Mouse (Mus musculus) heart, postnatal 0 days (tissue): ENCODE measurements around the gene Pcna.

Experiments
- CTCF ChIP-seq: IDR thresholded peaks from 2 replicates; pipeline ENCODE4 v1.5.1; 2016; ENCODE audit warnings: antibody characterized with exemption, control low read depth, low read depth
- EP300 ChIP-seq: IDR thresholded peaks from 2 replicates; pipeline ENCODE4 v1.6.1; 2016; ENCODE audit warnings: antibody characterized with exemption, low read depth

DNA sequence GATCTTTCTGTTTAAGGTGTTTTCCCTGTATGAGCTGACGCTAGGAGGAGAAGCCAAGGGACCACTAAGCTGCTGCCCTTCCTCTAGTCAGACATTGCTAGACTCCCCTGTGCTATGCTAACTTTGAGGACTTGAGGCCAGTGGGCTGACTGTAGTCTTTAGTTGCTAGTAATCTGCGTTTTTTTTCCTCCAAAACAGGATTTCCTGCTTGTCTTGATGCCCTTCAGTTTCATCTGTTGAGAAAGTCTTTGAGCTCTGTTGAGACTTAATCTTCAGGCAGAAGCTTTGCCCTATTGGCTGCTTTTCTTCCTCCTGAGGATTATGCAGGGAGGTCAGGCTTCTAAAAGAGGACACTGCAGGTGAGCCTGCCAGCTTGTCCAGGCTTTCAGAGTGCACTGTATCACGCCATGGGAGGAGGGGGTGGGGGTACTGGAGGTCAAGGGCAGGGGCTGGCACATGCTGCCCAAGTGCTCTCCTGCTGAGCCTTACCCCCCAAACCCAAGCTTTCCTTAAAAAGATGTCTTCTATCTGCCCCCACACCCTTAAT, 26.3 kb upstream of the Pcna start:
- no peak for TF ChIP-seq CTCF
- TF ChIP-seq EP300, result no peak
